Mouse (Mus musculus): ENCODE data around the gene Ryr2. TPM values are rescaled to one million over a fixed set of nuclear protein-coding genes. Genes with fewer than 3 reads are reported as not detected.

The Ryr2 gene
- total and polyA plus RNA-seq, 3 experiments, result 0.11 to 0.13 TPM; not detected in 1

DNA sequence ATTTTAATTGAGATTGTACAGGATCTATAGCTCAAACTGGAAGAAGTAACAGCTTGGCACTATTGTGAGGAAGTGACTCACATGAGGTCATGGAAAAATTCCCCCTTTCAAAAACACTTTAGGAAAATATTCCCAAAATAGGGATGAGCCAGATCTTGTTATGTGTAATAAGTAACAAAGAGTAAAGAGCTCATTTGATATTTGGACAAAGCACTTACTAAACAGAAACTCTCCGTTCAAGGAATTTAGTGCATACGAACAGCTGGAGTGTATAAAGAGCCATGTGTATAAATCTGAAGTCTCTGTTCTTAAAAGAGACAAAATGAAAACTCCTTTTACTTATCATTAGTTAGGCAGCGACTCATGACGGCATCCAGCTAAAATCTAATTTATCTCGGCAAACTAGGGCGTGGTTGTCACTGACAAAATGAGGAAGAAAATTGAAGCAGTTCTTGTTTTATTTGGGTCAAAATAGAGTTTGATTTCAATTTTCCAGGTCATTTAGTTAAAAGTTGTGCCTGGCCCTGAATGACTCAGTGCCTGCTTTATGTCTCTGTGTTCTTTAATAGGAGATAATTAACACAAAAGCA lies 40.3 kb upstream of the Ryr2 start:
- Histone ChIP-seq H3K4me3 (replicated peaks in 1 of 3; ENCODE audit: low read depth in 2 of 3, low read length in 2 of 3, poor library complexity in 1 of 3) (no peak overlapping the region), H3K79me2 (replicated peaks; ENCODE audit: control insufficient read depth, extremely low read depth, insufficient read depth, poor library complexity, severe bottlenecking) (no peaks in the 10 kb centered on the region), H3K9ac (ENCODE audit: insufficient read depth, low read depth) (no peak overlapping the region), H3K9me3 (replicated peaks; ENCODE audit: low read length) (no peaks in the 10 kb centered on the region), H3K4me1 (ENCODE audit: control insufficient read depth in 1 of 2, insufficient read depth in 2 of 2) (peaks cover 0 to 5% of the 10 kb centered on the region in 2 experiments; a peak in 2 of 4 replicates), H3K36me3 (replicated peaks in 1 of 2; ENCODE audit: control insufficient read depth in 1 of 2, insufficient read depth in 1 of 2, low read length in 1 of 2) (no peaks in the 10 kb centered on the region), H3K4me2 (ENCODE audit: insufficient read depth, low read depth, poor library complexity, severe bottlenecking) (no peak overlapping the region), H3K27me3 (replicated peaks) (no peaks in the 10 kb centered on the region), H3K27ac (ENCODE audit: insufficient read depth, low read depth) (no peak overlapping the region)
- in situ Hi-C loops (cut with MboI; ENCODE audit: low pct_ligation_motif_present, low pct_unique_long_range_greater_than_20kb, low sequenced_read_pairs), result no loop called here
- DNase-seq (ENCODE audit: extremely low read depth), result no peak
- TF ChIP-seq ZNF384 (IDR thresholded peaks at IDR 0.05; ENCODE audit: low read depth, low read length) (no peak), CHD1 (IDR thresholded peaks at IDR 0.05; ENCODE audit: low read depth, low read length) (no peak), MAZ (IDR thresholded peaks at IDR 0.05; ENCODE audit: low read depth, low read length) (no peak), SMC3 (IDR thresholded peaks at IDR 0.05; ENCODE audit: low read depth, low read length) (no peak), UBTF (IDR thresholded peaks at IDR 0.05; ENCODE audit: low read depth, low read length) (no peak), EP300 (IDR thresholded peaks at IDR 0.05; ENCODE audit: low read length) (no peak), NRF1 (IDR thresholded peaks at IDR 0.05; ENCODE audit: low read depth, low read length) (no peak)
- dilution Hi-C loops (cut with MboI; ENCODE audit: extremely low pct_ligation_motif_present, extremely low pct_unique_long_range_greater_than_20kb, low sequenced_read_pairs), result no loop called here

DNA sequence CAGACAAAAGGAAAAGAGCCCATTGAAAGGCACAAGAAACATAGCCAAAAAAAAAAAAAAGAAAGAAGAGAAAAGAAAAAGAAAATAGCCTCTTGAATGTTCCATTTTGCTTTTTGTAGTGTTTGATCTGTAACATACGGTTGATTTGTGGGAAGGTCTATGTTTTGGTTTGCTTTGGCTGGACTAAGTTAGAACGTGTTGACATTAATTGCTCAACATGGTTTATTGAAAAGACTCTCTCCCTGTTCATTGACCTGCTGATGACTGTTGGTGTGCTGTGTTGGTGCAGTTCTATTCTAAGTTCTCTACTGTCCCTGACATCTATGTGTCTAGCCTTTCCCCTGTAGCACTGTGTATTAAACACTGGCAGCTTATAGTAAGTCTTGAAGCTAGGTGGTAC lies 39.7 kb upstream of the Ryr2 start:
- dilution Hi-C loops (cut with MboI; ENCODE audit: extremely low pct_ligation_motif_present, extremely low pct_unique_long_range_greater_than_20kb, low sequenced_read_pairs) (no loop called here), in situ Hi-C loops (cut with MboI; ENCODE audit: low pct_ligation_motif_present, low pct_unique_long_range_greater_than_20kb, low sequenced_read_pairs) (no loop called here)
- Histone ChIP-seq H3K9ac (ENCODE audit: insufficient read depth, low read depth) (no peak overlapping the region), H3K4me2 (ENCODE audit: insufficient read depth, low read depth, poor library complexity, severe bottlenecking) (no peak overlapping the region), H3K79me2 (replicated peaks; ENCODE audit: control insufficient read depth, extremely low read depth, insufficient read depth, poor library complexity, severe bottlenecking) (no peaks in the 10 kb centered on the region), H3K27me3 (replicated peaks) (no peaks in the 10 kb centered on the region), H3K36me3 (replicated peaks in 1 of 2; ENCODE audit: control insufficient read depth in 1 of 2, insufficient read depth in 1 of 2, low read length in 1 of 2) (no peaks in the 10 kb centered on the region), H3K9me3 (replicated peaks; ENCODE audit: low read length) (no peaks in the 10 kb centered on the region), H3K4me1 (ENCODE audit: control insufficient read depth in 1 of 2, insufficient read depth in 2 of 2) (peaks cover 0 to 5% of the 10 kb centered on the region in 2 experiments; a peak in 2 of 4 replicates), H3K4me3 (replicated peaks in 1 of 3; ENCODE audit: low read depth in 2 of 3, low read length in 2 of 3, poor library complexity in 1 of 3) (no peak overlapping the region), H3K27ac (ENCODE audit: insufficient read depth, low read depth) (no peak overlapping the region)
- TF ChIP-seq E2F4 (IDR thresholded peaks at IDR 0.05; ENCODE audit: insufficient replicate concordance, low read depth, low read length), result no peak
- no peak for TF ChIP-seq EP300 (IDR thresholded peaks at IDR 0.05; ENCODE audit: low read length)
- TF ChIP-seq HCFC1 (IDR thresholded peaks at IDR 0.05; ENCODE audit: low read depth, low read length), result no peak
- no peak for TF ChIP-seq ELF1 (IDR thresholded peaks at IDR 0.05; ENCODE audit: low read depth, low read length)
- no peak for TF ChIP-seq ZC3H11A (IDR thresholded peaks at IDR 0.05; ENCODE audit: low read depth, low read length)
- no peak for TF ChIP-seq RAD21 (IDR thresholded peaks at IDR 0.05; ENCODE audit: low read depth, low read length)
- no peak for TF ChIP-seq GABPA (IDR thresholded peaks at IDR 0.05; ENCODE audit: insufficient replicate concordance, low read depth, low read length)
- no peak for TF ChIP-seq JUN (IDR thresholded peaks at IDR 0.05; ENCODE audit: insufficient read depth, low read depth, low read length)
- no peak for TF ChIP-seq USF2 (conservative IDR thresholded peaks at IDR 0.05; ENCODE audit: low read depth, low read length)
- DNase-seq (ENCODE audit: extremely low read depth), result no peak

All from CH12.LX (cell line).